Mouse (Mus musculus) mammary gland, adult 2 months (tissue): Measurements from ENCODE around the gene Vmn1r155. TPM values are rescaled to one million over a fixed set of nuclear protein-coding genes. Genes with fewer than 3 reads are reported as not detected.

ENCODE experiments used
- polyA plus RNA-seq: library from polyadenylated mRNA; depleted of rRNA; stranded (reverse); fragments of >200 nt; gene quantifications from 2 replicates; pipeline ENCODE4 v1.2.3, GENCODE M21; 2012; ENCODE audit warnings: low replicate concordance; rRNA removed

Vmn1r155 gene
- polyA plus RNA-seq = not detected in 2 replicates

DNA sequence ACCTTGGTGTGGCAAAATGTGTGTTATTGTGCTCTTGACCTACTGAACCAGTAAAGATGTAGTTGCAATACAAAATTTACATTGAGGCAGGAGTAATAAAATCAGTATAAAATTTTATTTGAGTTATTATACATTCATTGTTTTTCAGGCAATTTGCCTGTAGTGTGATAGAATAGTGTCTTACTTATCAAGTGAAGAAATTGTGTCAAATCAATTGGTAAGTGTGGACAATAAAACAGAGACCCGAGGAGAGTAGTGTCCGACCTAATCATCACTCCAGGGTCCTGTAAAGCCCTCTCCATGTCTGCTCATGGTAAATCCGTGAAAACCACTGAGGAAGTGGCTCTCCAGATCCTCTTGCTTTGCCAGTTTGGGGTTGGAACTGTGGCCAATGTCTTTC is at the start of gene Vmn1r155:
TSS of gene Vmn1r155 (plus strand) at position 301 of the 400 bp plus-strand sequence.

DNA sequence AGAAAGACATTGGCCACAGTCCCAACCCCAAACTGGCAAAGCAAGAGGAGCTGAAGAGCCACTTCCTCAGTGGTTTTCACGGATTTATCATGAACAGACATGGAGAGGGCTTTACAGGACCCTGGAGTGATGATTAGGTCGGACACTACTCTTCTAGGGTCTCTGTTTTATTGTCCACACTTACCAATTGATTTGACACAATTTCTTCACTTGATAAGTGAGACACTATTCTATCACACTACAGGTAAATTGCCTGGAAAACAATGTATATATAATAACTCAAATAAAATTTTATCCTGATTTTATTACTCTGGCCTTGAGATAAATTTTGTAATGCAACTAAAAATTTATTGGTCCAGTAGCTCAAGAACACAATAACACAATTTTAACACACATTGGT is 34.4 kb downstream of the Vmn1r155 start, which contains the start of gene Gm8693:
TSS of gene Gm8693 (minus strand) at position 101 of the 400 bp plus-strand sequence.

Other genes with a start within 250 kb of the Vmn1r155 start
- not detected in 2 replicates for gene Vmn1r148, start 244.4 kb upstream of the Vmn1r155 start, polyA plus RNA-seq
- not detected in 2 replicates for gene Vmn1r149, start 219.8 kb upstream of the Vmn1r155 start, polyA plus RNA-seq
- gene Gm10665, start 193.9 kb upstream of the Vmn1r155 start, polyA plus RNA-seq = not detected in 2 replicates
- not detected in 2 replicates for gene Vmn1r151, start 158.3 kb upstream of the Vmn1r155 start, polyA plus RNA-seq
- gene Vmn1r152, start 135.1 kb upstream of the Vmn1r155 start, polyA plus RNA-seq = not detected in 2 replicates
- gene Gm8677, start 123.1 kb upstream of the Vmn1r155 start, polyA plus RNA-seq = not detected in 2 replicates
- not detected in 2 replicates for gene Gm4201, start 92.7 kb upstream of the Vmn1r155 start, polyA plus RNA-seq
- not detected in 2 replicates for gene Gm4565, start 69.9 kb upstream of the Vmn1r155 start, polyA plus RNA-seq
- not detected in 2 replicates for gene Gm8693, start 34.3 kb downstream of the Vmn1r155 start, polyA plus RNA-seq
- not detected in 2 replicates for gene Gm4567, start 61.7 kb downstream of the Vmn1r155 start, polyA plus RNA-seq
- not detected in 2 replicates for gene Vmn1r157, start 103.7 kb downstream of the Vmn1r155 start, polyA plus RNA-seq
- not detected in 2 replicates for gene Vmn1r158, start 132.8 kb downstream of the Vmn1r155 start, polyA plus RNA-seq
- gene Vmn1r159, start 185.6 kb downstream of the Vmn1r155 start, polyA plus RNA-seq = not detected in 2 replicates
- not detected in 2 replicates for gene Vmn1r160, start 213.2 kb downstream of the Vmn1r155 start, polyA plus RNA-seq